Mouse (Mus musculus) telencephalon, adult 2 months (tissue): ENCODE measurements at regions not wholly inside any gene's neighbourhood (a gene's known extent, or its start where the extent isn't known, plus 50 kb on each side); places are given as distances from the start of the nearest gene placed in this dataset.
A peak's percentile ranks its signal among the peaks of the same experiment; 100 is the strongest.

Experiments used
- DNase-seq: peaks from one replicate; pipeline ENCODE4 v3.0.0-alpha.2; 2011; ENCODE audit warnings: low read depth, low spot score

- DNase-seq = peak; percentile 16
Observed at GRCm38 (mm10) chr16:76591956-76592768, 218.5 kb upstream of the Nrip1 start.

DNA sequence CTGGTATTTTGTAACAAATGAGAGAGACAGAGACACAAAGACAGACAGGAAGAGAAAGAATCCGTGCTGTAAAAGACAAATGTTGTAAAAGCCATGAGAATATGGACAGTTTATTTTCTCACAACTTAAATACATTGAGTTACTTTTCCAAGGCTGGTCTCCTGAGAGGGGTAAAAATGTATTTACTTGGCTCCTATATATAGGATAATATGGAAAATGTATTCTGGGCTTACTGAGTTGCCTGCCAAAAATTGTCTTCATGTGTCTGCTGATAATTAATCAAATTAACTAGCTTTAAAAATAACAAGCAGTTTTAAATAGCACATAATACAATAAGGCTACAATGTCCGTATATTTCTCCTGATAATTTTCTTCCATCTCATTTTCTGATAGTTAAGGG is 216.2 kb upstream of the Nrip1 start:
- DNase-seq = no peak

DNA sequence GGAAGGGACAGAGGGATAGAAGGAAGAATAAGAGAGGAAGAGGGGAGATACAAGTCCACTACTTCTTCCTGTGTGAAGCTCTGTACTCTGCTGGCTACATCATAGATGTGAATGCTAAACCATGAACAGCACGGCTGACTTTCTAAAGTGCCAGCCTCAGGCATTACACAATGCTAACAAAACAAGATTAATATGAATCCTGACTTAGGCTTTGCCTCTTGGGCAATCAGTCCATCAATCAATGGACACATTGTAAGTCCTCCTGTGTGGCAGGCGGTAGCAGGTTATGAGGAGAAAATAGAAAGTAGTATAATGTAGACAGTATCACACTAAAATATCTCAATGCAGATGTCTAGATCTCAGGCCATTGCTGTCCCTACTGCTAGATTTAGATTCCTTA is 203.6 kb upstream of the Nrip1 start:
- DNase-seq = no peak

GRCm38 (mm10) chr16:76575281-76575680 is 201.7 kb upstream of the Nrip1 start:
- DNase-seq = peak; percentile 58

DNA sequence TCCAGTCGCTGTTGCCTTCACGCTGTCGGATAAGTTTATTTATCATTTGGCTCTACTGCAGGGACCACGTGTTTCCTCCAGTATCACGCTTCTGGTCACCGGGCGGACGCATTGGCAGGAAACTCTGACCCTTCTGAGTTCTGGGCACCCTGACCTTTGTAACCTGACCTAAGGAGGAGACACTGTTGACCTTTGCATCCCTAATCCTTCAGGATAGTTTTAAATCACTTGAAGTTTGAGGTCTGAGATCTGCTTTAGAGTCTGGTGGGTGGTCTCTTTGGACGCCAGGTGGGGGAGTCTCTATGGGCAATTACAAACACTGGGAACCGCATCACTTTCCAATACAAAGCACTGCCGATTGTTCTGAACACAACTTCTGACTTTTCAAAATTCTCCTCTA is 192.6 kb upstream of the Nrip1 start:
- no peak for DNase-seq

- no peak for DNase-seq
Observed at GRCm38 (mm10) chr16:76554846-76555245, 181.2 kb upstream of the Nrip1 start.

- DNase-seq = no peak
Observed at GRCm38 (mm10) chr16:76549628-76550027, 176.0 kb upstream of the Nrip1 start.

DNA sequence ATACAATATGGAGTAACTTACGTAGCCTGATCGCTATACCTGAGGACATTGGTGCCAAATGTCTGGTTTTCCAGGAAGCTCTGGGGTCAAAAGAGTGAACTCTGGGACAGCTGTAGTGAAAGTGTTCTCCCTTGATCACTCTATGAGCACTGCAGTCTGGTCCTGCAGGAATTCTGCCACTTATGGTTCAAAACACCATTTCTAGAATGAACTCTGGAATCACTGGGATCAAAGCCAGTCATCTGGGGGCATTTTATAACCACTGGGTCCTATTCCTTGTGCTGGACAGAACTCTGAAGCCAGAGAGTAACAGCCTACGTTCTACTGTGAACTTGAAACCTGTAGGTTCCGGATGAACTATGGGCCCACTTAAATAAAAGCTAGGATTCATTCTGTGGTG is 173.5 kb upstream of the Nrip1 start:
- DNase-seq = no peak

DNA sequence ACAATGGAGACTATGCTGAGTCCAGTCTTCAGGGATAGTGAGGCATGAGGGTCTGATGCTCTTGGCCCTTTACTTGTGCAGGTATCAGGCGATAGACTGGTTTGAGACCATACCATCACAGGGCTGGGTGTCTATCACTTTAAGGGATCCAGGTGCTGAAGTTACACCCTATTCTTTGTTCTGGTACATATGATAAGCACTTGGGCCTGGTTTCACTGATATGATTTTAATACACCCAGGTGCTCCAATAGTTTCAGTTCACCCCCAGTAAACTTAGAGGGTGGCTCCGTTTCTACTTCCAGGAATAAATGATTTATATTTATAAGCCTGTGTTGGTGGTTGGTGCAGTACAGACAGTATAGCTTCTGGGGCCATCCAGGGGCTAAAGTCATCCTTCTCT is 173.0 kb upstream of the Nrip1 start:
- no peak for DNase-seq

- no peak for DNase-seq
Observed at GRCm38 (mm10) chr16:76545942-76546341, 172.3 kb upstream of the Nrip1 start.

DNA sequence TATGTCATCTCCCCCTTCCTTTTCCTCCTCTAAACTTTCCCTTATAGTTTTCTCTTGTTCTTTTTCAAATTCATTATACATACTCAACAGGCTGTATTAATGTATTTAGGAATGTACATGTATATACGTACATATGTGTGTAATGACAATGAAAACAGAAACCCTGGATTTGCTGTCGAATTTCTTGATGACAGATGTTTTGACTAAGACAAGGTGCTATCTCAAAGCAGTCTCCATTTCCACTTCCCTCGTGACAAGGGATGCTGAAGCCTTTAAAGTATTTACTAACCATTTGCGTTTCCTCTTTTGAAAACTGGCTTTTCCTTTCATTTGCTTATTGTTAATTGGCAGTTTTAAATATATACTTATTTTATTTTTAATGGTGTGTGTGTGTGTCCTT is 171.3 kb upstream of the Nrip1 start:
- no peak for DNase-seq

- no peak for DNase-seq
Observed at GRCm38 (mm10) chr16:76540964-76541363, 167.3 kb upstream of the Nrip1 start.

- no peak for DNase-seq
Observed at GRCm38 (mm10) chr16:76540328-76540923, 166.8 kb upstream of the Nrip1 start.

DNA sequence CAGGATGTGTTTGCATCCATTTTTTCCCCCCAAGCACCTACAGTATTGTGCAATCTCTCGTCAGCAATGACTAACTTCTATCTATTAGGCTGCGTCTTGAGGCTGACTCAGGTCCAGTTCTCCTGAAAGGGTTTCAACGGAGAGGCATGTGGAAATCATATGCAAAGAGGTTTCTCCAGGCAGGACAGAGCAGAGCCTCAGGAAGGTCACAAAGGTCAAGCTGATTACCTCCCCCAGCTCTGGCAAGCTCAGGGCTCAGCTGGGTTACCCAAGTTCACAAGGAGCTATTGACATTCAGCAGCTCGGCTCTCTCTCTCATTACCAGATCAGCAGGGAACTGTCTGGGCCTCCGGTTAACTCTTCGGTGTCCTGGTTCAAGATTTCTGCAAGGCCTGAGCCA is 166.0 kb upstream of the Nrip1 start:
- no peak for DNase-seq

DNA sequence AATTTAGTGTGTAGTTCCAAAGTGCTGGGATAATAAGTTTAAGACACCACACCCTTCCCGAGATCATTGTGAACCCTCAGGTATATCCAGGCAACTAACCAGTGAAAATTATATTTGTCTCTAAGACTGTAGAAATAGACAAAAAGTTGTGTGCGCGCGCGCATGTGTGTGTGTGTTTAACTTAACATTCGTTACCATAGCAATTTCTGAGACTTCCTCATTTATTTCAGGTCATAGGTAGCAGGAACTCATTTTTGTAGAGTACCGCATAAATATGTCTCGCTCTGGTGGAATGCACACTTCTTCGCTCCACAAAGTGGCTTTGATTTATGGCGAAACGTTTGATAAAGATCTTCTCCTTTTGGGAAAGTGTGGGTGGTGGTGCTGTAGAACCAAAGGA is 164.2 kb upstream of the Nrip1 start:
- no peak for DNase-seq

DNA sequence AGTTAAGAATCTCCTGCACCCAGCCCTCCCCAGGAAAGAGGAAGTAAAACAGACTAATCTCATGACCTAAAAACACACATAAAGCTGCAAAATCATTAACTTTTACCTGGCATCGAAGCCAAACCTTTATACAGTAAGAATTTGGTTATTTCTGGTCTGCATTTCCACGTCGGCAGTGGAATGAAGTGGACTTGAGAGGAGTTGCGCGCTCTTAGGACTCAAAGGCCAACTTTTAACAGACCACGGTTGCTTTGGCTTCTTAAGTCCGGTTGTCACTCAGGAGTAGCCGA is 159.2 kb upstream of the Nrip1 start:
- no peak for DNase-seq

GRCm38 (mm10) chr16:76532142-76532927 is 158.7 kb upstream of the Nrip1 start:
- DNase-seq = no peak

- DNase-seq = no peak
Observed at GRCm38 (mm10) chr16:76530886-76531285, 157.3 kb upstream of the Nrip1 start.

GRCm38 (mm10) chr16:76529613-76530012 is 156.0 kb upstream of the Nrip1 start:
- DNase-seq = no peak

DNA sequence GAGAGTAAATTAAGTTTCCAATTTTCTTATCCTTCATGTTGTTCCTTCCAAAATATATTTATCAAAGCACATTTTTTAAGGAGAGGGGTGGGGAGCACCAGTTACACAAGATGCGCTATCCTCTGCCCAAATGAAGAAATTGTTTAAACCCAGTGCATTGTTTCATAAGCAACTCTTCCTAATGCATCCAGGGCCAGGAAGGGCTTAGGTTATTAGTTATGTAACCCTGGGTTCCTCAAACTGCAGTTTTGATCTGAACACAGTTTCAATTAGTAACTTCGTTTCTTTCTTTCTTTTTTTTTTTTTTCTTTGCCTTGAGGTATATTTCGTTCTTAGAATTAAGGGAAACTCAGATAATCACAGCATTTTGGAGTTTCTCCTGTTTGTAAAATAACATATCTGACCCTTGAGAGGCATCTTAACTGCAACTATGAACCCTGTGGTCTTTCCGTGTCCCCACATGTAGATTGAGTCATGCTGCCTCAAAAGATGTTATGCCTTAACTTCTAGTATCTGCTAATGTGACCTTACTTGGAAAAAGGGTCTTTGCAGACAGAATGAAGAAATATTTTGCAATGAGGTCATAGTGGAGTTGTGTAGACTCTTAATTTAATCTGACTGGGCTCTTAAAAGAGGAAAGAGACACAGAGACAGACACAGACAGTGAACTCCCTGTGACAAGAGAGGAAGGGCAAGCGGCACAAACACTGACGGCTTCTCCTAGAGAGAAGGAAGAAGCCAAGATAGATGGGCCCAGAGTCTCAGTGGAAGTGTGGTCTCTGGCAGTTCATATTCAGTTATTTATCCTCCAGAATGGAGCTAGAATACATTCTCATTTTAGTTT is 153.7 kb upstream of the Nrip1 start:
- no peak for DNase-seq

DNA sequence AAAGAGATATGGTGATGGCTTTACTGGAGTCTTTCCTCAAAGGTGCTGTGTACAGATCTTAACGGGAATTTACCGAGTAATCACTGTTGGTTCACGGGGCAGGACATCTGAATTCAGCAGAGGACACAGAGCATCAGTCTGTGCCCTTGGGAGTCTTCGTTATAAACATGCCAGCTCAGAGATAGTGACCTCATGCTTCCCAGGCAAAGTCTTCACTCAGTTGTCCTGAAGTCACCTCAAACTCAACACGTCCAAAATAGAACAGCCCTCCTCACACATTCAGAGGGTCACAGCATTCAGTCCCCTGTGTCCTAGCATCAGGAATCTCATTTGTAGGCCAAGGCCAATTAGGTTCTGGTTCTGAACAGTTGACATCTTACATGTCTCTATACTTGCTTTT is 151.9 kb upstream of the Nrip1 start:
- DNase-seq = no peak

GRCm38 (mm10) chr16:76524921-76525320 is 151.3 kb upstream of the Nrip1 start:
- DNase-seq = no peak
